Mouse (Mus musculus) cerebellum, adult 2 months (tissue): ENCODE data around the gene Gcfc2.

Experiments
- CTCF ChIP-seq: fragments of 200-500 bp; IDR thresholded peaks from 2 replicates; pipeline ENCODE4 v1.5.1; 2011; ENCODE audit warnings: low read depth, mild to moderate bottlenecking, control low read depth, low read length, moderate library complexity, borderline replicate concordance; ENCODE audit not compliant: insufficient read depth
- POLR2A ChIP-seq: fragments of 200-500 bp; IDR thresholded peaks from 2 replicates; pipeline ENCODE4 v1.6.1; 2011; ENCODE audit warnings: low read length, control low read depth, borderline replicate concordance; ENCODE audit not compliant: insufficient read depth

- no peak for TF ChIP-seq CTCF
- TF ChIP-seq POLR2A = no peak
Observed at GRCm38 (mm10) chr6:81987580-81987979, 64.1 kb downstream of the Gcfc2 start.
